Mouse (Mus musculus): ENCODE data around the gene Usf1.

DNA sequence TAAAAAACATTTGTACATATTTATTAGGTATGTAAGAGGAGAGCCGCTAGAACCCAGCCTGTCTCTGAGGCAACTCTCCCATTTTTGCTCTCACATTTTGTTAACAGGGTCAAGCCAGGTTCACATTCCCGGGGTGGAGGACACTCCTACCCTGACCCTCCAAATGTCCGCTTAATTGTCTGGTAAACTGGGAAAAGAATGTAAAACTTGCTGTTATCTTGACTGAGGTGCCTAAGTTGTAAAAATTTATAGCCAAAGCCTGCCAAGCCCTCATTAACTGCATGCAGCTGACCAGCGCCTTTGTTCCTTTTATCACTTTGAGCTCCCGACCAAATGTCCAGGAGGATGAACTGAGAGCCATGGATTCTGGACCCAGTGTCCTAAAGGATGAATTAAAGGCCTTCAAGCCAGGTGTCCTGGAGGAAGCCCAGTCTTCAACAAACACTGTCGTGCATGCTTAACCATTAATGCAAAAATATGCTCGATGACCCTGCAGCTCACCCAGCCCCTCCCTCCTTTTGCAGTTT, 24.2 kb downstream of the Usf1 start:
- TF ChIP-seq CTCF (IDR thresholded peaks at IDR 0.05; ENCODE audit: low read depth, low read length) (no peak), POLR2A (IDR thresholded peaks at IDR 0.05; ENCODE audit: borderline replicate concordance, low read depth, low read length) (no peak)
